Mouse (Mus musculus): ENCODE data around the gene Cadps2. TPM values are rescaled to one million over a fixed set of nuclear protein-coding genes. Genes with fewer than 3 reads are reported as not detected.

Gene Cadps2
- polyA plus RNA-seq, 1 experiment from 2014 or later = 4.3 TPM

GRCm38 (mm10) chr6:23281514-23281820 lies 557.8 kb downstream of the Cadps2 start:
- DNase-seq (ENCODE audit: low spot score) (no peak), ATAC-seq (peak; percentile 55)
- H3K9me3 ChIP-seq (replicated peaks; ENCODE audit: control insufficient read depth, low read length) = no peaks in the 10 kb centered on the region
- no peak overlapping the region for H3K27ac ChIP-seq (ENCODE audit: low read depth, low read length)
- WGBS = 3% methylated on average over 9 of the region's 9 CpGs
- H3K9ac ChIP-seq (ENCODE audit: low read length) = no peak overlapping the region
- no peak overlapping the region for H3K4me3 ChIP-seq (ENCODE audit: low read depth, low read length)
- peaks cover 27% of the 10 kb centered on the region for H3K27me3 ChIP-seq (replicated peaks; ENCODE audit: control insufficient read depth, insufficient read depth, low read length)
- H3K36me3 ChIP-seq (ENCODE audit: control insufficient read depth, insufficient read depth, low read length) = no peaks in the 10 kb centered on the region
- H3K4me2 ChIP-seq (ENCODE audit: low read length) = peak overlapping the region; percentile 16
- peaks cover 15% of the 10 kb centered on the region for H3K4me1 ChIP-seq (ENCODE audit: control insufficient read depth, insufficient read depth, low read length)

- no peak overlapping the region for H3K27ac ChIP-seq (ENCODE audit: low read depth, low read length)
- H3K4me3 ChIP-seq (ENCODE audit: low read depth, low read length) = no peak overlapping the region
- peak overlapping the region; percentile 16 for H3K4me2 ChIP-seq (ENCODE audit: low read length)
- ATAC-seq = peak; percentile 96
- no peak overlapping the region for H3K9ac ChIP-seq (ENCODE audit: low read length)
- 1% methylated on average over 15 of the region's 15 CpGs for WGBS
- H3K27me3 ChIP-seq (replicated peaks; ENCODE audit: control insufficient read depth, insufficient read depth, low read length) = peaks cover 27% of the 10 kb centered on the region
- H3K4me1 ChIP-seq (ENCODE audit: control insufficient read depth, insufficient read depth, low read length) = peaks cover 15% of the 10 kb centered on the region
- peak; percentile 94 for DNase-seq (ENCODE audit: low spot score)
- no peaks in the 10 kb centered on the region for H3K36me3 ChIP-seq (ENCODE audit: control insufficient read depth, insufficient read depth, low read length)
- H3K9me3 ChIP-seq (replicated peaks; ENCODE audit: control insufficient read depth, low read length) = no peaks in the 10 kb centered on the region
Observed at GRCm38 (mm10) chr6:23280811-23281513, 558.3 kb downstream of the Cadps2 start.

DNA sequence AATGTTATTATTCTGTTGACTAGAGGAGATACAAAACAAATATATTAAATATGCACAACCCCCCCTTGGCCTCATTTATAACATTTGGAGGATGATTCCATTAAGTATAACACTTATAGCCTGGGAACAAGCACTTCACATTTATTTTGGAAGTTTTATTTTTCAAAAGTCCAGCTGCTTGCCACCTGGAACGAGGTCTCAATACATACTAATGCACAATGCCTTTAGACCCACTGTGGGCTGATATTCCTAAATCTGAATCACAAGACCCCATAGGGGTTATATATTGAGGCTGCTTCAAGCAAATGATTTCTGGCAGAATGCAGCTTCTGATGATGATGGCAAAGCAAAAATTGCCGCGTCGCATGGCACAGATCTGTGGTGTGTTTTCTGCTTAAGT lies 565.7 kb downstream of the Cadps2 start:
- H3K4me2 ChIP-seq (ENCODE audit: low read length) = peak overlapping the region; percentile 34; the same call in 1 of the 2 replicates
- no peak overlapping the region for H3K9ac ChIP-seq (ENCODE audit: low read length)
- 17% methylated on average over 4 of the region's 4 CpGs for WGBS
- H3K27me3 ChIP-seq (replicated peaks; ENCODE audit: control insufficient read depth, insufficient read depth, low read length) = peaks cover 43% of the 10 kb centered on the region
- no peaks in the 10 kb centered on the region for H3K9me3 ChIP-seq (replicated peaks; ENCODE audit: control insufficient read depth, low read length)
- ATAC-seq = peak; percentile 13; the same call in 1 of the 2 replicates
- no peak overlapping the region for H3K27ac ChIP-seq (ENCODE audit: low read depth, low read length)
- no peaks in the 10 kb centered on the region for H3K36me3 ChIP-seq (ENCODE audit: control insufficient read depth, insufficient read depth, low read length)
- no peak overlapping the region for H3K4me3 ChIP-seq (ENCODE audit: low read depth, low read length)
- peaks cover 12% of the 10 kb centered on the region for H3K4me1 ChIP-seq (ENCODE audit: control insufficient read depth, insufficient read depth, low read length)
- DNase-seq (ENCODE audit: low spot score) = no peak

DNA sequence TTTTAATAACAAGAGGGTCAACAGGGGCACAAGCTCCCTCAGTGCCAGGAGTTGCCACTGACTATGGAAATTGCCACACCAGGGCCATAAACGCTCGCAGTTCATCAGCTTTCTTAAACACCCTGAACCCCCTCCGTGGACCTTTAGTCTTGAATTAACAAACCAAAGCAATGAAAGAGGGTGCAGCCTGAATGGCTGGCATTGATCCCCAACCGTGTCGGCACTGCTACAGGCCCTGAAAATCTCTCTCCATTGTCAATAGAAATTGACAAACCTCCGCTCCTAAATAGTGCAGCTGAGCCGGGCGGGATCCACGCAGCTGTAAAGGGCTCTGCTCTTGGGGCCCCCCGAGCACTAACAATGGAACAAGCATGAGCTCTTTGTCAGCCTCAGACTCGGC lies 566.2 kb downstream of the Cadps2 start:
- H3K27ac ChIP-seq (ENCODE audit: low read depth, low read length) = no peak overlapping the region
- under 1% methylated on average over 11 of the region's 11 CpGs for WGBS
- H3K4me1 ChIP-seq (ENCODE audit: control insufficient read depth, insufficient read depth, low read length) = peaks cover 12% of the 10 kb centered on the region
- H3K4me2 ChIP-seq (ENCODE audit: low read length) = peak overlapping the region; percentile 34
- H3K9me3 ChIP-seq (replicated peaks; ENCODE audit: control insufficient read depth, low read length) = no peaks in the 10 kb centered on the region
- DNase-seq (ENCODE audit: low spot score) = peak; percentile 75
- no peak overlapping the region for H3K9ac ChIP-seq (ENCODE audit: low read length)
- H3K36me3 ChIP-seq (ENCODE audit: control insufficient read depth, insufficient read depth, low read length) = no peaks in the 10 kb centered on the region
- peak; percentile 86 for ATAC-seq
- H3K27me3 ChIP-seq (replicated peaks; ENCODE audit: control insufficient read depth, insufficient read depth, low read length) = peaks cover 39% of the 10 kb centered on the region
- no peak overlapping the region for H3K4me3 ChIP-seq (ENCODE audit: low read depth, low read length)

- peak overlapping the region; percentile 34 for H3K4me2 ChIP-seq (ENCODE audit: low read length)
- no peaks in the 10 kb centered on the region for H3K9me3 ChIP-seq (replicated peaks; ENCODE audit: control insufficient read depth, low read length)
- 12% methylated on average over 7 of the region's 7 CpGs for WGBS
- H3K4me1 ChIP-seq (ENCODE audit: control insufficient read depth, insufficient read depth, low read length) = peaks cover 12% of the 10 kb centered on the region
- DNase-seq (ENCODE audit: low spot score) (peak; percentile 37), ATAC-seq (peak; percentile 30; the same call in 1 of the 2 replicates)
- no peak overlapping the region for H3K27ac ChIP-seq (ENCODE audit: low read depth, low read length)
- H3K4me3 ChIP-seq (ENCODE audit: low read depth, low read length) = no peak overlapping the region
- H3K9ac ChIP-seq (ENCODE audit: low read length) = no peak overlapping the region
- H3K27me3 ChIP-seq (replicated peaks; ENCODE audit: control insufficient read depth, insufficient read depth, low read length) = peaks cover 42% of the 10 kb centered on the region
- H3K36me3 ChIP-seq (ENCODE audit: control insufficient read depth, insufficient read depth, low read length) = no peaks in the 10 kb centered on the region
Observed at GRCm38 (mm10) chr6:23272542-23272941, 566.7 kb downstream of the Cadps2 start.

DNA sequence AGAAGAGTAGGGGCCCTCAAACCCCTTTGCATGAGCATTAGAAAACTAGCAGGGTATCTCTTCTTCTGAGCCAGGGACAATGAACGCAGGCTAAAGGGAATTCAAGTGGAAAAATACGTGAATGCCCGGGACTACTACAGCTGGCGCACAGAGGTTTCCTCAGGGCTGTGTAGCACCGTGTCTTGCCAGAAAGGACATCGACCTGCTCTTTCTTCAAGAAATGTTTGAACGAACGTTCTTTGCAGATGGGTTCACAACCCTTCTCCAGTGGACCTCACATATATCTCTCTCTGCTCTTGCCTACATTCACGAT lies 578.5 kb downstream of the Cadps2 start:
- Histone ChIP-seq H3K4me1 (ENCODE audit: control insufficient read depth, insufficient read depth, low read length) (peaks cover 8% of the 10 kb centered on the region), H3K27ac (ENCODE audit: low read depth, low read length) (no peak overlapping the region), H3K4me3 (ENCODE audit: low read depth, low read length) (peak overlapping the region; percentile 13; the same call in 1 of the 2 replicates), H3K9me3 (replicated peaks; ENCODE audit: control insufficient read depth, low read length) (no peaks in the 10 kb centered on the region), H3K4me2 (ENCODE audit: low read length) (peak overlapping the region; percentile 41), H3K27me3 (replicated peaks; ENCODE audit: control insufficient read depth, insufficient read depth, low read length) (peaks cover 75% of the 10 kb centered on the region), H3K9ac (ENCODE audit: low read length) (peak overlapping the region; percentile 38; the same call in 1 of the 2 replicates), H3K36me3 (ENCODE audit: control insufficient read depth, insufficient read depth, low read length) (no peaks in the 10 kb centered on the region)
- 4% methylated on average over 9 of the region's 9 CpGs for WGBS
- DNase-seq (ENCODE audit: low spot score) (no peak), ATAC-seq (no peak)

DNA sequence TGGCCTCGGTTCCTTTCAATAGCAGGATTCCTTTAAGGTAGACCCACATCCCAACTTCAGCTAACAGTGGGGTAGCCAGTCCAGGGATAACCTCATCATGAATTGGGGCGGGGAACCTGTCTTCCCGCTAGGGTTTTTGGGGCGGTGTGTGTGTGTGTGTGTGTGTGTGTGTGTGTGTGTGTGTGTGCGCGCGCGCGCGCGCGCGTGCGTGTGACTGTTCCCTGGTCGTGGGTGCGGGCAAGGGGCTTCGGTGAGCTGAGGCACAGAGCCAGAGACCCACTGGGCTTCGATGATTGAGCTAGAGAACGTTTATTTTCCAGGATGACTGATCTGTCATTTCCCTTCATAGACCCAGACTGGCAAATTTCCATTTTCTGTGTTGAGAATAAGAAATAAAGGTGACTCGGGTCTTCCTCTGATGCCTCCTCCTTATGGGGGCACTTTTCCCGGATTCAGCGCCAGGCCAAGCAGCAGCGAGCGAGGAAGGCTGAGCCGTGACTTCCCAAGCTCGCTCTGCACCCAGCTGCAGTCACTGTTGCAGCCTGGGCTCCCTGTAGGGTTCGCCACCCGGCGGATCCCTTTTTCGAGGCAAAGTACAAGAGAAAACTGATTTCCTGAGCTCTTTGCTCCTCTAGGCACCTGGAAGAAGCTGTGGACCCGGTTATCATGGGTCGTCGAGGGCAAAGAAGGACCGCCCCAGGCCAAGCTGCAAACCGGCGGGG lies 579.0 kb downstream of the Cadps2 start:
- H3K4me3 ChIP-seq (ENCODE audit: low read depth, low read length) = peak overlapping the region; percentile 13; the same call in 1 of the 2 replicates
- peak; percentile 37 for DNase-seq (ENCODE audit: low spot score)

DNA sequence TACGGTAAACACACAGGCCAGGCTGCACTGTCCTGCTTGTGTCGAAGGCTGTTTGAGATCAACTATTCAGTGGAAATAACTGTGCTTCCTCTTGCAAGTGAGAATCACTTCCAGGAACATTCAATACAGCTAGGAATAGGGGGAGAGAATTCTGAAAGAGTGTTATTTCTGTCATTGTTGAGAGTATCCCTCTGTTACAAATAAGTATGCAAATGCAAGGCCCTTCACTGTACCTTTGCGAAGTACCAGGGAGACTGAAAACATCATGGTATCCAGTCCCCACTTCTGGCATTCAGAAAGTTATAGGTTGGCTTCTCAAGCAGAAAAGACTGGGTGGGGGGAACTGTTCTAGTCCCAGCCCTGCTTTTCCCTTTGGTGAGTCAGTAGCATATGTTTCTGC lies 581.2 kb downstream of the Cadps2 start:
- H3K27me3 ChIP-seq (replicated peaks; ENCODE audit: control insufficient read depth, insufficient read depth, low read length) = peaks cover 84% of the 10 kb centered on the region
- H3K36me3 ChIP-seq (ENCODE audit: control insufficient read depth, insufficient read depth, low read length) = no peaks in the 10 kb centered on the region
- no peak for ATAC-seq
- H3K9ac ChIP-seq (ENCODE audit: low read length) = no peak overlapping the region
- DNase-seq (ENCODE audit: low spot score) = no peak
- no peaks in the 10 kb centered on the region for H3K9me3 ChIP-seq (replicated peaks; ENCODE audit: control insufficient read depth, low read length)
- no peak overlapping the region for H3K4me3 ChIP-seq (ENCODE audit: low read depth, low read length)
- H3K27ac ChIP-seq (ENCODE audit: low read depth, low read length) = no peak overlapping the region
- WGBS = 71% methylated on average over 3 of the region's 3 CpGs
- no peak overlapping the region for H3K4me2 ChIP-seq (ENCODE audit: low read length)
- peaks cover 8% of the 10 kb centered on the region for H3K4me1 ChIP-seq (ENCODE audit: control insufficient read depth, insufficient read depth, low read length)

More for the DNA sequence above, 579.0 kb downstream of the Cadps2 start:
- H3K36me3 ChIP-seq (ENCODE audit: control insufficient read depth, insufficient read depth, low read length) = no peaks in the 10 kb centered on the region
- peak overlapping the region; percentile 41 for H3K4me2 ChIP-seq (ENCODE audit: low read length)
- 7% methylated on average over 36 of the region's 36 CpGs for WGBS
- no peak overlapping the region for H3K27ac ChIP-seq (ENCODE audit: low read depth, low read length)
- H3K9me3 ChIP-seq (replicated peaks; ENCODE audit: control insufficient read depth, low read length) = no peaks in the 10 kb centered on the region
- no peak for ATAC-seq
- peaks cover 79% of the 10 kb centered on the region for H3K27me3 ChIP-seq (replicated peaks; ENCODE audit: control insufficient read depth, insufficient read depth, low read length)
- peaks cover 8% of the 10 kb centered on the region for H3K4me1 ChIP-seq (ENCODE audit: control insufficient read depth, insufficient read depth, low read length)
- peak overlapping the region; percentile 38; the same call in 1 of the 2 replicates for H3K9ac ChIP-seq (ENCODE audit: low read length)

- 35% methylated on average over 8 of the region's 8 CpGs for WGBS
- Histone ChIP-seq H3K9ac (ENCODE audit: low read length) (no peak overlapping the region), H3K27ac (ENCODE audit: low read depth, low read length) (no peak overlapping the region), H3K4me1 (ENCODE audit: control insufficient read depth, insufficient read depth, low read length) (peaks cover 2% of the 10 kb centered on the region; the same call in 1 of the 2 replicates), H3K27me3 (replicated peaks; ENCODE audit: control insufficient read depth, insufficient read depth, low read length) (peaks cover 78% of the 10 kb centered on the region), H3K36me3 (ENCODE audit: control insufficient read depth, insufficient read depth, low read length) (no peaks in the 10 kb centered on the region), H3K4me2 (ENCODE audit: low read length) (no peak overlapping the region), H3K4me3 (ENCODE audit: low read depth, low read length) (no peak overlapping the region), H3K9me3 (replicated peaks; ENCODE audit: control insufficient read depth, low read length) (no peaks in the 10 kb centered on the region)
- DNase-seq (ENCODE audit: low spot score) (no peak), ATAC-seq (no peak)
Observed at GRCm38 (mm10) chr6:23255161-23255560, 584.1 kb downstream of the Cadps2 start.

Measured in forebrain, embryonic 14.5 days (tissue).